Mouse (Mus musculus) midbrain, postnatal 0 days (tissue): ENCODE data around the gene C7. TPM values are rescaled to one million over a fixed set of nuclear protein-coding genes. Genes with fewer than 3 reads are reported as not detected.

Source experiments
- ATAC-seq: fragments of 200-750 bp; cut with Nextera tagmentation; 2 replicates; pipeline ENCODE4 v1.8.0; 2017; ENCODE audit warnings: moderate number of reproducible peaks, mild to moderate bottlenecking, moderate TSS enrichment, moderate library complexity; ENCODE audit not compliant: low FRiP score
- DNase-seq: peaks from one replicate; pipeline ENCODE4 v3.0.0-alpha.2; 2015; ENCODE audit warnings: low spot score
- H3K27ac ChIP-seq: fragments of 300-500 bp; sonication (generic); 2 replicates; pipeline ENCODE4 v1.5.1; 2014; ENCODE audit warnings: low read depth, mild to moderate bottlenecking, low read length, mixed read lengths
- H3K27me3 ChIP-seq: fragments of 300-500 bp; sonication (generic); 2 replicates; pipeline ENCODE4 v1.6.1; 2014; ENCODE audit warnings: low read length, control low read depth, mixed read lengths; ENCODE audit not compliant: insufficient read depth
- H3K36me3 ChIP-seq: fragments of 300-500 bp; sonication (generic); 2 replicates; pipeline ENCODE4 v1.6.1; 2014; ENCODE audit warnings: low read length, control low read depth, mixed read lengths; ENCODE audit not compliant: insufficient read depth
- H3K4me1 ChIP-seq: fragments of 300-500 bp; sonication (generic); 2 replicates; pipeline ENCODE4 v1.6.1; 2014; ENCODE audit warnings: mild to moderate bottlenecking, control low read depth, antibody characterized with exemption, low read length, mixed read lengths; ENCODE audit not compliant: insufficient read depth
- H3K4me2 ChIP-seq: fragments of 300-500 bp; sonication (generic); 2 replicates; pipeline ENCODE4 v1.6.1; 2014; ENCODE audit warnings: low read depth, mild to moderate bottlenecking, low read length, mixed read lengths; ENCODE audit not compliant: poor library complexity, severe bottlenecking
- H3K4me3 ChIP-seq: fragments of 300-500 bp; sonication (generic); 2 replicates; pipeline ENCODE4 v1.5.1; 2014; ENCODE audit warnings: low read depth, mild to moderate bottlenecking, low read length, moderate library complexity
- H3K9ac ChIP-seq: fragments of 300-500 bp; sonication (generic); replicated peaks from 2 replicates; pipeline ENCODE4 v1.6.1; 2014; ENCODE audit warnings: mild to moderate bottlenecking, low read length, moderate library complexity, mixed read lengths; ENCODE audit not compliant: poor library complexity, severe bottlenecking
- H3K9me3 ChIP-seq: fragments of 300-500 bp; sonication (generic); 2 replicates; pipeline ENCODE4 v1.6.1; 2016; ENCODE audit warnings: low read length, control low read depth
- CTCF ChIP-seq: IDR thresholded peaks from 2 replicates; pipeline ENCODE4 v1.5.1; 2016; ENCODE audit warnings: antibody characterized with exemption, mild to moderate bottlenecking
- WGBS: fragments of 180-500 bp; shearing (Covaris S2); extraction: QIAGEN DNeasy Blood & Tissue Kit; methylation state at CpG from one replicate; pipeline ENCODE4 v1.1.7; 2014; 5-methylcytosine and 5-hydroxymethylcytosine counted together
- polyA plus RNA-seq: library from polyadenylated mRNA; unstranded; fragments of >200 nt; fragmentation: Nextera tagmentation; extraction: Ambion mirVana; gene quantifications from 2 replicates; pipeline ENCODE4 v1.2.1, GENCODE M21; 2015
- total RNA-seq: library from RNA; depleted of rRNA; stranded (reverse); fragments of >200 nt; gene quantifications from 2 replicates; pipeline ENCODE4 v1.2.3, GENCODE M21; 2014; rRNA removed

C7 gene
- total RNA-seq (0.27 TPM in 1 of 2 replicates, not detected in the other), polyA plus RNA-seq (0.10 TPM in 1 of 2 replicates, not detected in the other)

GRCm38 (mm10) chr15:5063635-5064034 is at the start of gene C7:
C7 (minus strand) TSS chr15:5063740.
- Histone ChIP-seq H3K4me3 (no peak within 1 kb of the TSS), H3K27ac (no peak within 1 kb of the TSS), H3K4me1 (no peaks in the 10 kb centered on the region), H3K27me3 (no peaks in the 10 kb centered on the region), H3K36me3 (no peaks in the 10 kb centered on the region), H3K4me2 (no peak within 1 kb of the TSS), H3K9me3 (no peaks in the 10 kb centered on the region), H3K9ac (no peak within 1 kb of the TSS)
- ATAC-seq, result no peak
- DNase-seq, result no peak
- TF ChIP-seq CTCF, result no peak

DNA sequence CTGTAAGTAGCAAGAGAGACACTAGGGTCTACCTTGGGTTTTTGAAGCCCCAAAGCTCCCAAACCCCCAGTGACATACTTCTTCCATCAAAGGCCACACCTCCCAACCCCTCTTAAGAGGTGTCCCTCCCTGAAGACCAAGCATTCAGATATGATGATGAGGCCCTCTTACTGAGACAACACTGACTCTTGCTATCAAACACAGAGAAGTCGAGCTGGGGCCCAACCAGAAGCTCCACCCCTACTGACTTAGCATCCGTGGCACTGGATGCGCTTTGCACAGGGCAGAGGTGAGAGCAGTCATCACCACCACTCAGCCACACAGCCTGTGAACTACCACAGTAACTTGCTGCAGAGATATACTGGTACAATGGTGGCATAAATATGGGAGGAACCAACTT is 49.1 kb upstream of the C7 start:
- no peak overlapping the region for H3K9ac ChIP-seq
- no peak for ATAC-seq
- peaks cover 6% of the 10 kb centered on the region for H3K4me1 ChIP-seq
- no peak overlapping the region for H3K4me3 ChIP-seq
- H3K36me3 ChIP-seq, result no peaks in the 10 kb centered on the region
- WGBS, result 80% methylated on average over 3 of the region's 3 CpGs
- no peaks in the 10 kb centered on the region for H3K27me3 ChIP-seq
- H3K4me2 ChIP-seq, result no peak overlapping the region
- no peaks in the 10 kb centered on the region for H3K9me3 ChIP-seq
- H3K27ac ChIP-seq, result no peak overlapping the region
- TF ChIP-seq CTCF, result no peak
- no peak for DNase-seq

DNA sequence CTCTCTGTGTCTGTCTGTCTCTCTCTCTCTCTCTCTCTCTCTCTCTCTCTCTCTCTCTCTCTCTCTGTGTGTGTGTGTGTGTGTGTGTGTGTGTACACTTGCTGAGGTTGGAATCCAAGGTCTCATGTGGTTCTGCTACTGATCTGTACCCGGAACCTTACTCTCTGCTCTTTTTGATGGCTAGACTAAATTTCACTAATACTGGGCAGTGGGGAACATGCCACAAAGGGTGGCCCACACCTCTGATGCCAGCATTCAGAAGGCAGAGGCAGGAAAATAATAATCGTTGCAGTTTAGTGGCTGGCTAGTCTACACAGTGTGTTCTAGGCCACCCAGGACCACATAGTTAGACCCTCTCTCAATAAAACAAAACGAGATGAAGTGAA is 45.1 kb upstream of the C7 start:
- Histone ChIP-seq H3K9ac (no peak overlapping the region), H3K27ac (no peak overlapping the region), H3K36me3 (no peaks in the 10 kb centered on the region), H3K4me2 (no peak overlapping the region), H3K4me1 (no peaks in the 10 kb centered on the region), H3K9me3 (no peaks in the 10 kb centered on the region), H3K27me3 (no peaks in the 10 kb centered on the region), H3K4me3 (no peak overlapping the region)
- WGBS, result 73% methylated on average over 3 of the region's 3 CpGs
- DNase-seq, result no peak
- no peak for ATAC-seq
- TF ChIP-seq CTCF, result no peak

- H3K4me2 ChIP-seq, result no peak within 1 kb of the TSS
- 69% methylated on average over 21 of the region's 21 CpGs for WGBS
Measured at GRCm38 (mm10) chr15:5107686-5108654, 44.4 kb upstream of the C7 start, which contains the start of gene Card6. Card6 (minus strand) TSS chr15:5108539.

GRCm38 (mm10) chr15:5106293-5106692 is 42.8 kb upstream of the C7 start:
- no peak overlapping the region for H3K4me2 ChIP-seq
- ATAC-seq (peak; percentile 20; the same call in 1 of the 2 replicates), DNase-seq (peak; percentile 46)
- no peak overlapping the region for H3K27ac ChIP-seq
- no peak overlapping the region for H3K9ac ChIP-seq
- no peaks in the 10 kb centered on the region for H3K9me3 ChIP-seq
- 43% methylated on average over 2 of the region's 2 CpGs for WGBS
- H3K27me3 ChIP-seq, result no peaks in the 10 kb centered on the region
- H3K4me1 ChIP-seq, result no peaks in the 10 kb centered on the region
- no peaks in the 10 kb centered on the region for H3K36me3 ChIP-seq
- peak; percentile 74 for TF ChIP-seq CTCF
- no peak overlapping the region for H3K4me3 ChIP-seq

More at GRCm38 (mm10) chr15:5107686-5108654, 44.4 kb upstream of the C7 start, which contains the start of gene Card6:
- 0 out of 2 replicates have a peak within 1 kb of the TSS, but pooled peaks have one; percentile 6 for H3K4me3 ChIP-seq
- H3K27ac ChIP-seq, result peak within 1 kb of the TSS; percentile 9; the same call in 1 of the 2 replicates
- H3K27me3 ChIP-seq, result no peaks in the 10 kb centered on the region
- TF ChIP-seq CTCF, result no peak
- DNase-seq (no peak), ATAC-seq (no peak)
- no peaks in the 10 kb centered on the region for H3K4me1 ChIP-seq
- no peaks in the 10 kb centered on the region for H3K36me3 ChIP-seq
- no peak within 1 kb of the TSS for H3K9ac ChIP-seq
- no peaks in the 10 kb centered on the region for H3K9me3 ChIP-seq

- WGBS, result 80% methylated on average over 6 of the region's 6 CpGs
- H3K36me3 ChIP-seq, result no peaks in the 10 kb centered on the region
- H3K27ac ChIP-seq, result no peak overlapping the region
- no peak for DNase-seq
- no peaks in the 10 kb centered on the region for H3K4me1 ChIP-seq
- no peak overlapping the region for H3K4me3 ChIP-seq
- peak; percentile 13; the same call in 1 of the 2 replicates for ATAC-seq
- no peaks in the 10 kb centered on the region for H3K27me3 ChIP-seq
- H3K9me3 ChIP-seq, result no peaks in the 10 kb centered on the region
- TF ChIP-seq CTCF, result no peak
- no peak overlapping the region for H3K9ac ChIP-seq
- no peak overlapping the region for H3K4me2 ChIP-seq
Measured at GRCm38 (mm10) chr15:5105891-5106290, 42.4 kb upstream of the C7 start.
